Mouse (Mus musculus) lung, adult 2 months (tissue): ENCODE results near the gene Fxyd3. TPM values are rescaled to one million over a fixed set of nuclear protein-coding genes. Genes with fewer than 3 reads are reported as not detected.

Source experiments
- DNase-seq: peaks from one replicate; pipeline ENCODE4 v3.0.0; 2022
- H3K4me1 ChIP-seq: fragments of 200-500 bp; 2 replicates; pipeline ENCODE4 v1.6.1; 2011; ENCODE audit warnings: low read length; ENCODE audit not compliant: control insufficient read depth, insufficient read depth
- H3K4me3 ChIP-seq: fragments of 200-500 bp; replicated peaks from 2 replicates; pipeline ENCODE3; 2011; ENCODE audit warnings: low read depth, mild to moderate bottlenecking, control low read depth, low read length; ENCODE audit errors: extremely low read depth
- CTCF ChIP-seq: fragments of 200-500 bp; IDR thresholded peaks from 2 replicates; pipeline ENCODE4 v1.5.1; 2011; ENCODE audit warnings: mild to moderate bottlenecking, low read length, control low read depth; ENCODE audit not compliant: insufficient read depth
- POLR2A ChIP-seq: fragments of 200-500 bp; IDR thresholded peaks from 2 replicates; pipeline ENCODE4 v1.6.1; 2011; ENCODE audit warnings: low read depth, mild to moderate bottlenecking, control low read depth, low read length, borderline replicate concordance; ENCODE audit errors: extremely low read depth
- WGBS: fragments of 180-500 bp; shearing (Covaris S2); methylation state at CpG from one replicate; pipeline ENCODE4 v1.1.7; 2018; 5-methylcytosine and 5-hydroxymethylcytosine counted together
- polyA plus RNA-seq: library from polyadenylated mRNA; depleted of rRNA; stranded (reverse); fragments of >200 nt; gene quantifications from 2 replicates; pipeline ENCODE4 v1.2.3, GENCODE M21; 2012; rRNA removed

Gene Fxyd3
- 16.4 and 43.2 TPM in 2 replicates for polyA plus RNA-seq

DNA sequence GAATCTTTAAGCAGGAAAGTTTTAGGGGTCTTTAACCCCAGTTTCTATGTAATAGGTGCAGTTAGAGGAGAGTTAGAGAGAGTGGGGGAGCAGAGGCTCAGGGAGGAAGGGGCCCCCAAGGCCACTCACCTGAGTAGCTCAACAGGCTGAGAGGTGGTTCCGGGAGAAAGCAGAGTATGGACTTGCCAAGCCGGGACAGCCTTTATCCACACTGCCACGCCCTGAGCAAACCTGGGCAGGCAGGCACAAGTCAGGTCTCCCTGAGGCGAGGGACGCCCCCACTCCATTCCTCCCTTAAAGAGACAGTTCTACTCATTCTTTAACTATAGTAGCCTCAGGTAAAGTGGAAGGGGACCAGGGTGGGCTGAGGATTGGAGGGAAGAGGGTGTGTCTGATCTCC, at the start of gene Fxyd3:
Gene Fxyd3, minus strand, starts transcription at position 213 of the 400 bp plus-strand sequence.
- no peak for DNase-seq
- TF ChIP-seq CTCF (no peak), POLR2A (no peak)
- H3K4me1 ChIP-seq, result no peaks in the 10 kb centered on the region
- no peak within 1 kb of the TSS for H3K4me3 ChIP-seq
- WGBS, result 52% methylated on average over 5 of the region's 5 CpGs

DNA sequence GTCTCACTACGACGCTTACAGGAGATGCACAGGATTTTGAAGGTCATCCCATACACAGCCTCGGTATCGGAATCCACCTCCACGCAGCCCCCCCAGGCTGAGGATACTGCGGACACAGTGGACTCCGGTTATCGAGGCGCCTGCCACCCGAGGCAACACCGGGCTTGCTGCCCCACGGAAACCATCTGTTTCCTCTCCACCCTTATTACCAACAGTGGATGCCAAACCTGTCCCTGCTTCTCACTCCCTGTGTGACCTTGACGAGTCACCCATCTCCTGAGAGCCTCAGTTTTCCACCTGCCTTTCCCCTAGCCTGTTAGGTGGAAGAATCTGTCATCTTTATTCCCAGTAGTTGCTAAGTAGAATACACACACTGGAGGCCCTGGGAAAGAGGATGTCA, 48.6 kb upstream of the Fxyd3 start:
- Histone ChIP-seq H3K4me1 (no peaks in the 10 kb centered on the region), H3K4me3 (no peak overlapping the region)
- DNase-seq, result no peak
- WGBS, result 49% methylated on average over 13 of the region's 13 CpGs
- no peak for TF ChIP-seq CTCF
- no peak for TF ChIP-seq POLR2A

DNA sequence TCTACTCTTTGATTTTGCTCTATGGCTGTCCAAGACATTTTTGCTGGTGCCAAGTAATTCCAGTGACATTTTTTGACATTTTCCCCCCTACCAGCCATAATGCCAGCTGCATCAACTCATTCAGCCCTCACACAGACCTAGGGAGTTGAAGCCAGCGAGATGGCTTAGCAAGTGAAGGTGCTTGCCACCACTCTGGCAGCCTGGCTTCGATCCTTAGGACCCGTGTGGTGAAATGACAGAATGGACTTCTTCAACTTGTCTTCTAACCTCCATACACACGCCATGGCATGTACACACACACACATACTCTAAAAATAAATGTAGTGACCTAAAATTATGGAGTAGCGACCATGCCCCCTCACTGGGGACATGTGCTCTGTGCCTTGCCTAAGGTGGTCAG, 47.9 kb upstream of the Fxyd3 start:
- DNase-seq, result no peak
- Histone ChIP-seq H3K4me1 (no peaks in the 10 kb centered on the region), H3K4me3 (no peak overlapping the region)
- TF ChIP-seq POLR2A (no peak), CTCF (no peak)
- WGBS, result 81% methylated on average over 5 of the region's 5 CpGs

DNA sequence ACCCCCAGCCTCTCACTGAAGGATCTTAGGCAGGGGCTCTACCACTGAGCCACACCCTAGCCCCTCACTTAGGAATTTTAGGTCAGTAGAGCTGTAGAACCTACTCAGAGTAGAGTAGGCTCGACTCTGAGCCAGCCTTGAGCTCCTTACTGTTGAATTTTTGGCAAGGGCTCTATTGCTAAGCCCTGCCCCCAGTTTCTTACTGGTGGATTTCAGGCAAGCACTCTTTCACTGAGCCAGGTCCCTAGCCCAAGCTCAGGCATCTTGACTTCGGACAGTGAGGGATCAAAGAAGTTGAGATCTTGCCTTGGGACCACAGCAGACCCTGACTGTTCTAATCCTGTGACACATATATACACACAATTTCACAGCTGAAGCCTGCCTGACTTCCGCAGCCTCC, 47.2 kb upstream of the Fxyd3 start:
- DNase-seq, result no peak
- no peak overlapping the region for H3K4me3 ChIP-seq
- TF ChIP-seq CTCF (no peak), POLR2A (no peak)
- 73% methylated on average over 3 of the region's 3 CpGs for WGBS
- no peaks in the 10 kb centered on the region for H3K4me1 ChIP-seq

DNA sequence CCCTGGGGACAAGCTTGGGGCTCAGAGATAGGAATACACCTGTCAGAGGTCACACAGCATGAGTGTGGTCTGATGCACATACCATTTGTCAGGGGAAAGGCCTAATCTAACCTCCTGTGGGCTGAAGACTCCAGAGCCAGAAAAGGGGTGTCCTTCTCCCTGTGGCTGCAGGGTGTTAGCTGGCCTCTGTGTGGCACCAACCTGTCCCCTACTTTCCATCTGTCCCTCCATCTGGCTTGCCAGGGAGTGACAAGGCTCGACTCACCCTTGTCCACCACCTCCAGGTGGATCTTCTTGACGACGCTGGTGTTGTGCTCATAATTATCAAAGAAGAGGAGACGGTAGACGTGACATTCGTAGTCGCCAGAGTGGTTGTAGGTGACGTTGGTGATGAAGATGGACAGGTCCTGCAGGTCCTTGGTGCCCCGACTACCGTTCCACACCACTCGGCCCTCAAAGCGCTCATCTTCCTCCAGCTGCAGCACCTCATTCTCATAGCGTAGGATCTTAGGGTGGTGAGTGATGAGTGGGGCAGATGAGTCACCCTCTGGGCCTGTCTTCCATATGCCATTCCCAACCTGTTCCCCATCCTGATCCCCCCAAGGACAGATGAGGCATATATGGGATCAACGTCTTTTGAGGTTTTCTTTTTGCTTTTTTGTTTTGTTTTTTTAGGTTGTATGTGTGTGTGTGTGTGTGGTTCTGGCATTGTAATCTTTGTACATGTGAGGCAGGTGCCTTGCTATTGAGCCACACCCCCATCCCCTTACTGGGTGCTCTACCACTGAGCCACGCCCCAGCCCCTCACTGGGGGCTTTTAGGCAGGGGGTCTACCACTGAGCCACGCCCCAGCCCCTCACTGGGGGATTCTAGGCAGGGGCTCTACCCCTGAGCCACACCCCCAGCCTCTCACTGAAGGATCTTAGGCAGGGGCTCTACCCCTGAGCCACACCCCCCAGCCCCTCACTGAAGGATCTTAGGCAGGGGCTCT, 46.4 kb upstream of the Fxyd3 start:
- WGBS, result 88% methylated on average over 16 of the region's 16 CpGs
- no peaks in the 10 kb centered on the region for H3K4me1 ChIP-seq
- no peak for DNase-seq
- no peak overlapping the region for H3K4me3 ChIP-seq
- no peak for TF ChIP-seq CTCF
- TF ChIP-seq POLR2A, result no peak

DNA sequence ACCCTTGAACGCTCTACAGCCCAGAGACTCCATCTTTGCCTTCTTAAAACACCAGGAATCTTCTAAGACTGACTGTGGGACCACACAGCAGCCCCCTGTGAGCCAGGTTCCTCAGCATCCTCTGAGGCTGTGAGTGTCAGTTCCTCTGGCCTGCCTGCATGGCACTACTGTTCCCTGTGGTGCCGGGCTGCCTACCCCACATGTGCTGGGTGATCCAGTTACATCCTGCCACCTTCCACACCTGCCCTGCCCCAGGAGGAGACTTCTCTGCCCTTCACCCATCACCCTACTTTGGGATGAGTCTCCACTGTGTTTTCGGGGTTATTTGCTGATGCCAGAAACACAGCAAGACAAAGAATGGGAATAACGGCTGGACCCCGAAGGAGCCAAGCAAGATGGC, 43.1 kb upstream of the Fxyd3 start:
- Histone ChIP-seq H3K4me1 (peaks cover 6% of the 10 kb centered on the region; the same call in 1 of the 2 replicates), H3K4me3 (no peak overlapping the region)
- TF ChIP-seq CTCF (no peak), POLR2A (no peak)
- WGBS, result 85% methylated on average over 5 of the region's 5 CpGs
- no peak for DNase-seq

DNA sequence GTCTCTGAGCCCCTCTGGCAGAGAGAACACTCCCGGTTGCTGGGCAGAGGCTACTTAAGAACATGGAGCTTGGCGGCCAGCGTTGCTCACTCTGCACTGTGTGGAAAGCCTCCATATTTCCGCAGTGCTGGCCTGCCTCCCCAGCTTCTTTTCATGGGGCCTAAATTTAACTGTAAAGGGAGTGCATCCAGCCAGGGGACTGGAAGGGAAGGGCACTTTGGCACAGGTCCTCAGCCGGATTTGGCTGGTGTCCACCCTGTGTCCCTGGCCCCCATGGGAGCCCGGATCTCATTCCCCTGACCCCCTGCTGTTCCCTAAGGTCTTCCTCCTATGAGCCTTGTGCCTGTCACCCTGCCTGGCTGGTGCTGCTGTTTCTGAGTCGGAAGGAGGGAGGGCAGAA, 42.0 kb upstream of the Fxyd3 start:
- TF ChIP-seq CTCF (no peak), POLR2A (no peak)

DNA sequence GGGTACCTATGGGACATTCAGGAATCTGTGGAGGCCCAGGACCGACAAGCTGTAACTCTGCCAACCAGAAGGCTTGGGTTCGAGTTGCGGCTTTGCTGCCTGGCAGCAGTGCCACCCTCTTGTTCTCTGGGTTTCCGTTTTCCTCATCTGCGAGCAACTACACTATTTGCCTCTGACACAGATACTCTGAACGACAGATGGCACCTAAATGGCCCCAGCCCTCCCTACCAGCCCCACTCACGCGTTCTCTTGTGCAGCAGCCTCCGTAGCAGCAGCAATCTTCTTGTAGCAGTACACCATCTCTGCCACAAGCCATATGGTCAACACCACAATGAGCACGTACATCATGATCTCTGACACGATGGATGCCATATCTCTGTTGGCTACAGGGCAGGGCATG, 41.0 kb upstream of the Fxyd3 start:
- TF ChIP-seq CTCF (no peak), POLR2A (no peak)
- WGBS, result 91% methylated on average over 11 of the region's 11 CpGs
- Histone ChIP-seq H3K4me1 (peaks cover 6% of the 10 kb centered on the region; the same call in 1 of the 2 replicates), H3K4me3 (no peak overlapping the region)
- DNase-seq, result no peak

More for the DNA sequence above, 42.0 kb upstream of the Fxyd3 start:
- DNase-seq, result no peak
- peaks cover 6% of the 10 kb centered on the region; the same call in 1 of the 2 replicates for H3K4me1 ChIP-seq
- no peak overlapping the region for H3K4me3 ChIP-seq
- WGBS, result 63% methylated on average over 7 of the region's 7 CpGs

DNA sequence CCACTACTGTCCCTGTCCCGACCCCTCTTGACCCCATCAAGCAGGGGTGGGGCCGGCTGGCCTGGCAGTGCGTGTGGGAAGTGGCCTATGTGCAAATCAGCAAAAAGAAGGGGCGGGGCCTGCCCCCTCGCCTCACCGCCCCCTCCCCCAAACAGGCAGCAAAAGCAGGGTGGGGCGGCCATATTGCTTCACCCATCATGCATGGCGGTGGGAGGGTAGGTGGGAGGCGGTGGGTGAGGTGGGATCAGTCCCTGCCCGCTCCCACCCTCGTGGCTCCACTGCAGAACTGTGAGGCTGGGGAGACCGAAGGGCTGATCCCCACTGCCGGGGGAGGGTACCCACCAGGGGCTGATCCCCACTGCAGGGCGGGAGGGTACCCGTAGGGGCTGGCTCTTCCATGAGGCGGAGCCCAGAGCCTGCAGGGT, 40.2 kb upstream of the Fxyd3 start:
- H3K4me1 ChIP-seq, result peaks cover 6% of the 10 kb centered on the region; the same call in 1 of the 2 replicates
- WGBS, result 71% methylated on average over 16 of the region's 16 CpGs
- no peak overlapping the region for H3K4me3 ChIP-seq
- TF ChIP-seq CTCF (no peak), POLR2A (no peak)
- no peak for DNase-seq
